Mouse (Mus musculus) cerebellum, adult 11 months (tissue): ENCODE results near the gene Nup160.

Experiments used
- DNase-seq: peaks from one replicate; pipeline ENCODE4 v3.0.0; 2022

Gene Nup160

DNA sequence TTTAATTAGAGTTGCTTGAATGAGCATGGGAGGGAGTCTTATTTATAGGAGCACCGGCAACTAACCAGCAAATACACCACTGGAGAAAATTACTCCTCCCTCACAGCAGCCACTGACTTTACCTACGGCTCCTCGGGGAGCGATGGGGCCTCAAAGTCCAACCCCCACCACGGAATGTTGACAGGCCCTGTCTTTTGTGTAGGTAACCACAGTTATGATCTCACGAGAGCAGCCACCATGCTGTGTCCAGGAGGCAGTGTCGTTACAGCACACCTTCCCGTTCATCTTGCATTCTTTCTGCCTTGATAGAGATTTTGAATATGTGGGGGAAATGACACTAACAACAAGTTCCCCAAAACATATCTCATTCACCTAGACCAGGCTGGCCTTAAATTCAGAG lies at the start of gene Nup160:
TSS of gene Nup160 (plus strand) at position 209 of the 400 bp plus-strand sequence.
- no peak for DNase-seq

- DNase-seq, result no peak
These were observed 48.8 kb upstream of the Nup160 start for GRCm38 (mm10) chr2:90628261-90628660.

GRCm38 (mm10) chr2:90629552-90629951 lies 47.5 kb upstream of the Nup160 start:
- no peak for DNase-seq

DNA sequence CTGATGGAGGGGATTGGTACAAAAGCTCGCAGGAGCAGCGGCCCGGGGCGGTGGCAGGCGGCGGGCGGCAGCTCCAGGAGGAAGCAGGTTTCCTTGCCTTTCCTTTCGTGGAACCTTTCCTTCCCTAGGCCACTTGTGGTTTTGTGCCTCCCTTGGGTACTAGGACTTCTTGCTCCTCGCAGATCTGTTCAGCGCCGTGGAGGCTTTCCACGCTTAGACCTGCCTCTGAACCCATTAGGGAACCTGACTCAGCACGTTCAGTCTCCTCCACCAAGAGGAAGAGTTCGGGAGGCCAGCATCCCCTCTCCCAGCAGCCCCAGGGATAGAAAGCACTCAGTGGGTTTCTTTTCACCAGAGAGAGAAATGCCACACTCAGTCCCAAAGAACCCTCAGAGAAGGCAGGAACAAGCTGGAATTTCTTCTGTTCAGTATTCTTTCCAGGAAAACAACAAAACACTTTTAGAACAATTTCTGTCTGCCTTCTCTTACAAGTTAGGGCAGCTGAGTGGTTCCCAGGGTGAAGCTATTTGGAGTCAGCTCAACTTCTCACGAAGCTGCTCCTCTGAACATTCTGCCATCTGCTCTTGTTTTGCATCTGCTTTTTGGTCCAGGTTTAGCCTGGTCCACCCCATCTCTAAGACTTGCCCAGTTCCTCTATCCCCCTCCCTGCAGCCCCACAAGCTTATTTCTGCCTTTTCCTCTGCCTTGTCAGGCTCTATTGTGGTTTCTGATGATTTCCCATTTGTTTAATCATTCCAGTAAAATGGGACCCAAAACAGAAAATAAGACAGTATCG lies 44.9 kb upstream of the Nup160 start:
- DNase-seq, result no peak

- no peak for DNase-seq
These were observed 42.3 kb upstream of the Nup160 start for GRCm38 (mm10) chr2:90634671-90635070.

- DNase-seq, result no peak
These were observed 41.8 kb upstream of the Nup160 start for GRCm38 (mm10) chr2:90635085-90635723.

GRCm38 (mm10) chr2:90636853-90637252 lies 40.2 kb upstream of the Nup160 start:
- DNase-seq, result no peak

GRCm38 (mm10) chr2:90638986-90639746 lies 37.8 kb upstream of the Nup160 start:
- DNase-seq, result no peak

DNA sequence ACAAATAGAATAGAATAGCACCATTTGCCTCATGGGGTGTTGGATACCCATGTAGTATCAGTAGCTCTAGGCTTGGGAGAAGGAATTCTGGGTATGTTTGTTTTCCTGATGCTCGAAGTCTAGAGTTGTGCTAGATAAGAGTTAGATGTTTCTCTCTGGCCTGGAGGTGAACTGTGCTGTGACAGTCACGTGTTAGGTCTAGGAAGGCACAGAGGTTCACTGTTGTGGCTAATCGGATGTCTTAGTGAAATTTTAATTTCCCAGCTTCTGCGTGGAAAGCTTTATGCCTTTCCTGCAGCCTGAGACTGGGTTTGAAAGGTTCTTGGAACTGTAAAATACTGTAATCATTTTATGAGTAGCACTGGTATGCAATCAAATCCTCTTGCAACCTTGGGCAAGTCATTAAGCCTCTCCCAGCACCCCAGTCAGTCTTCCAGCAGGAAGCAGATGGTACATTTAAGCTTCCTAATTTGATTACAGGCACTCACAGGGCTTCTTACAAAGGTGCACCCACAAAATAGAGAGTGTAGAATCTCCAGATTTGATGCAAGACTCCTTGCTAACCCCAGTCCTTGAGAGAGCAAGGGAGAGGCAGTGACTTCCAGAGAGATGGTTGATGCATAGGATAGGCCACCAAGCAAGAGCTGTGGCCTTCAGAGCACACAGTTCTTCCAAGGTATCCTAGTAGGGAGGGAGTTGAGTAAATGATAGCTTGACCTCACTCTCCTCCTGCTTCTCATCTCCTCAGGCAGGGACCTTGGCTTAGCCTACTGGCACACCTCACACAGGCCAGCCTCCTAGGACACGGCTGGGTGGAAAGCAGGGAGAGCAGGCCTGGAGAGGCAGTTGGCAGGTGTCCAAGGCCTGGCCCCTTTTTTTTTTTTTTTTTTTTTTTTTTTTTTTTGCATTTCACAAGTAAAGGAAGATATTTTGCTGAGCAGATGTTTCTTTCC lies 37.0 kb upstream of the Nup160 start:
- no peak for DNase-seq

DNA sequence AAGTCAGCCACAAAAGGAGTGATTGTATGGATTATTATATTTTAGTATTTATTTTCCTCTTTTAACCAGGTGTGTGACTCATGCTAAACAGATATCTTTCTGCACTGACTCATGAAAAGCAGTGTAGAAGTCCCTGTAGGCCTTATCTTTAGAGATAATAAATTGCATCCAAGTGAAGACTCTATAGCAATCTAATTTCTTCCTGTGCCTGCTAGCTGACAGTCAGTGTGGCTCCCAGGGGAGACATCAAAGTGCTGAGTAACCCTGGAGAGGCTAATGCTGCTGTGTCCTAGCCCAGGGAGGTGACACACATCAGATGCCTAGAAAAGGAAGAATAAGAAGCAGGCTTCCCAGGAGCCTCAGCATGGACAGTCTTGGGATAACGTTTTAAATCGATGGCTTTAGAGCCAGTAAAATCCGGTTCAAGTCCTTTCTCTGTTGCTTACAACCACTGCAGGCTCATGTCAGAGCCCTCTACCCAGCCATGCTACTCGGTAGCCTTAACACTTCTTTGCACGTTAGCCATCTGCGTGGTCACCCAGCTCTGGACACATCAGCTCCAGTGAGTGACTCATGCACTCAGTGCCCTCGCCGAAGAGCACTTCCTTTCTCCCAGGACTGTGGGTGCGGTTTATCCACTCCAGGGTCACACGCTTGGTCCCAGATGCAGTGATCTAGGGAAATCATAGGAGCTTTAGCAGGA lies 35.9 kb upstream of the Nup160 start:
- DNase-seq, result no peak

DNA sequence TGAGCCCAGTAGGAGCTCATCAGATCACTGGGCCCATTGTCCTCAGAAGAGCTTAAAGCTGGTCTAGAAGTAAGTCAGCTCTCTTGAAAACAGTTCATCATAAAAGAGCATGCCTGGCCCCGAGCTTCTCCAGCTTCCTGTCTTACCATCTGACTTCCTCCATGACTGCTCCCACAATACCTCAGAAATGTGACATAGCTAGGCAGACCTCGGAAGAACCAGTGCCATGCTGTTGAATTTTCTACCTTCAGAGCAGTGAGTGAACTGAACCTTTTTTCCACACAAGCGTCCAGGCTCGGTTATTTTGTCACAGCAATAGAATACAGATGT lies 35.3 kb upstream of the Nup160 start:
- no peak for DNase-seq

DNA sequence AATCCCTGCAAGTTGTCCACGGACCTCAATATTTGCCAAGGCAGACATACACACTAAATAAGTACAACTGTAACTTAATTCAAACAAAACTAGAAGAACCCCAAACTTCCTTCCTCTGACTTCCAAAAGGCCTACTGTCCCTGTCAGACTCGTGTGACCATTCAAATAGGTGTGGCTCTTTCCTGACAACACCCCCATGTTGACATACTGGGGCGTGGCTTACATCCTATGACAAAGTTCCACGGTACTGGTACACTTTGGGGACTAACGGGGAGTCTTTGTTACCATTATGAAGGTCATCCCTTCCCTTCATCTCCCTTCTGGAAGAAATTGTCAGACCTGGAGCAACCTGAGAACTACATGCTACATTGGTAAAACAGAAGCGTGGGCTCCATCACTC lies 29.9 kb upstream of the Nup160 start:
- DNase-seq, result no peak

- DNase-seq, result no peak
These were observed 27.6 kb upstream of the Nup160 start for GRCm38 (mm10) chr2:90649405-90649804.

- DNase-seq, result no peak
These were observed 27.1 kb upstream of the Nup160 start for GRCm38 (mm10) chr2:90649965-90650364.

GRCm38 (mm10) chr2:90652101-90652500 lies 24.9 kb upstream of the Nup160 start:
- DNase-seq, result no peak

DNA sequence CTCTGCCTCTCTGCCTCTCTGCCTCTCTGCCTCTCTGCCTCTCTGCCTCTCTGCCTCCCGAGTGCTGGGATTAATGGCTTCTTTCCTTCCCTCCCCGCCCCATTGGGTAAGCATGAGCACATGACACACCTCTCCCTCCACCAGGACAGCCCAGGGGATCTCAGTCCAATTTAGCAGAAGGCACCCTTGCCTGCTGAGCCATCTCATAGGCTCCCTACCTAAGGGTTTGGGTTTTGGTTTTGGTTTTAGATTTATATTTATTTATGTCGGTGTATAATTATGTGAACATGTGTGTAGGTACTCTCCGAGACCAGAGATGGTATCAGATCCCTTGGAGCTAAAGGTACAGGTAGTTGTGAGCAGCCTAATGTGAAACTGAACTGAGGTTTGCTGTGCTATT lies 24.0 kb upstream of the Nup160 start:
- DNase-seq, result no peak

DNA sequence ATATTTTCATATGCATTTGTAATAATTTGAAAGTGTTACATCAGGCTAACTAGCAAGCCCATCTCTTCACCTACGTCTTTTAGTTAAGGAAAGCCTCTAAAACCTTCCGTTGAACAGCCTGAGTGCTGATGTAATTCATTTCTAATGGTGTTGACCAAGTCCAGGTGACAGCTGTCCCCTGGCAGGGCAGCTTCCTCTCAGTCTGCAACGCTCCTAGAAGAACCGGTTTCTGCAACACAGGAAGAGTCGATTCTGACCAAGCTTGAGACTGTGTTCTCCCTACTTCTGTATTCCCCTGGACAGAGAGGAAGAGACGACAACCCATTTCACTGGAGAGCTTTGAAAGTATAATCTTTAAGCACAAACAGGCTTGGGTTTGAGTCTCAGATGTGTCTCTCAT lies 21.6 kb upstream of the Nup160 start:
- DNase-seq, result no peak

- no peak for DNase-seq
These were observed 18.4 kb upstream of the Nup160 start for GRCm38 (mm10) chr2:90658613-90659012.

- DNase-seq, result no peak
These were observed 18.0 kb upstream of the Nup160 start for GRCm38 (mm10) chr2:90659016-90659415.

DNA sequence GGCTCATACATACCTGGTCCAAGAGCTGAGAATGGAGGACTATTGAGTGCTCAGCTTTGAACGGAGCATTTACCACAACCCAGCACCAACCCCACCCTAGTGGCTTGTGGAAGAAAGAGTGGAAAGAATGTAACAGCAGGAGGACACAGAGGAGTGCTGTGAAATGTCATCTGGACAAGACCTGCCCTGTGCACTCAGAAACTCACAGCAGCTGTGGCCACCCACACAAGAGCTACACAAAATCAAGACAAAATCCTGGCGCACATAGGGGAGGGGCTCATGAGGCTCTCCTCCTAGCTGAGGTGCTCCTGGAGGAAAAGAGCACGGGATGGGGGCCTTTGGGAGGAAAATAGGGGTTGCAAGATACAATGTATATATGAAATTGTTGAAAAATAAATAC lies 17.4 kb upstream of the Nup160 start:
- no peak for DNase-seq

- no peak for DNase-seq
These were observed 16.1 kb upstream of the Nup160 start for GRCm38 (mm10) chr2:90660947-90661346.

- DNase-seq, result no peak
These were observed 15.6 kb upstream of the Nup160 start for GRCm38 (mm10) chr2:90661426-90661825.
